Mouse (Mus musculus) CH12.LX (cell line): Measurements from ENCODE around the gene Mxd4. TPM values are rescaled to one million over a fixed set of nuclear protein-coding genes. Genes with fewer than 3 reads are reported as not detected.

Source experiments
- DNase-seq: peaks from one replicate; pipeline ENCODE4 v3.0.0-alpha.2; 2013; ENCODE audit errors: extremely low read depth
- H3K27ac ChIP-seq: 2 replicates; pipeline ENCODE4 v1.5.1; 2012; ENCODE audit warnings: low read depth, mild to moderate bottlenecking, control low read depth, moderate library complexity; ENCODE audit not compliant: insufficient read depth
- H3K27me3 ChIP-seq: replicated peaks from 2 replicates; pipeline ENCODE3; 2012; ENCODE audit warnings: inconsistent platforms
- H3K36me3 ChIP-seq, 2 experiments: replicated peaks in 1 of 2; 2 replicates each; pipeline versions ENCODE3 to v1.6.1; 2012; ENCODE audit warnings: inconsistent platforms in 1 of 2, low read length in 1 of 2, mild to moderate bottlenecking in 1 of 2, mixed read lengths in 1 of 2, moderate library complexity in 1 of 2; ENCODE audit not compliant: control insufficient read depth in 1 of 2, insufficient read depth in 1 of 2
- H3K4me1 ChIP-seq, 2 experiments: 2 replicates each; pipeline ENCODE4 v1.6.1; 2012; ENCODE audit warnings: inconsistent platforms in 1 of 2, moderate library complexity in 1 of 2; ENCODE audit not compliant: insufficient read depth in 2 of 2, control insufficient read depth in 1 of 2
- H3K4me2 ChIP-seq: 2 replicates; pipeline ENCODE4 v1.6.1; 2012; ENCODE audit warnings: low read depth, mild to moderate bottlenecking, control low read depth; ENCODE audit not compliant: poor library complexity, insufficient read depth, severe bottlenecking
- H3K4me3 ChIP-seq, 3 experiments: fragments of 150-350 bp in 1 of 3; sonication (generic) in 1 of 3; replicated peaks in 1 of 3; 2 replicates each; pipeline versions ENCODE3 to v1.5.1; 2011 to 2012; ENCODE audit warnings: low read depth in 2 of 3, low read length in 2 of 3, mild to moderate bottlenecking in 2 of 3, moderate library complexity in 2 of 3, control low read depth in 1 of 3, improper control_type of control experiment in 1 of 3, inconsistent platforms in 1 of 3, mixed read lengths in 1 of 3; ENCODE audit not compliant: poor library complexity in 1 of 3
- H3K79me2 ChIP-seq: replicated peaks from 2 replicates; pipeline ENCODE4 v1.6.1; 2012; ENCODE audit warnings: mild to moderate bottlenecking, moderate library complexity; ENCODE audit not compliant: control insufficient read depth, poor library complexity, insufficient read depth, severe bottlenecking; ENCODE audit errors: extremely low read depth
- H3K9ac ChIP-seq: 2 replicates; pipeline ENCODE4 v1.6.1; 2012; ENCODE audit warnings: low read depth, mild to moderate bottlenecking, control low read depth, moderate library complexity; ENCODE audit not compliant: insufficient read depth
- H3K9me3 ChIP-seq: replicated peaks from 2 replicates; pipeline ENCODE3; 2012; ENCODE audit warnings: low read length, inconsistent platforms, mixed read lengths
- CHD1 ChIP-seq: IDR thresholded peaks from 2 replicates; pipeline ENCODE4 v1.6.1; 2012; ENCODE audit warnings: low read depth, low read length, improper control_type of control experiment, inconsistent platforms
- CTCF ChIP-seq, 2 experiments: IDR thresholded peaks in 1 of 2; conservative IDR thresholded peaks in 1 of 2; 2 replicates each; pipeline ENCODE4 v1.5.1; 2011 to 2012; ENCODE audit warnings: low read depth in 2 of 2, low read length in 2 of 2, improper control_type of control experiment in 1 of 2, inconsistent platforms in 1 of 2, mild to moderate bottlenecking in 1 of 2, moderate library complexity in 1 of 2
- E2F4 ChIP-seq: IDR thresholded peaks from 2 replicates; pipeline ENCODE4 v1.6.1; 2011; ENCODE audit warnings: low read depth, low read length, improper control_type of control experiment; ENCODE audit not compliant: insufficient replicate concordance
- MAFK ChIP-seq: IDR thresholded peaks from 2 replicates; pipeline ENCODE4 v1.6.1; 2011; ENCODE audit warnings: low read length, improper control_type of control experiment; ENCODE audit not compliant: insufficient replicate concordance
- PAX5 ChIP-seq: IDR thresholded peaks from 2 replicates; pipeline ENCODE4 v1.6.1; 2012; ENCODE audit warnings: low read length, inconsistent platforms, mixed read lengths
- POLR2AphosphoS2 ChIP-seq: IDR thresholded peaks from 2 replicates; pipeline ENCODE4 v1.6.1; 2011; ENCODE audit warnings: low read depth, low read length, improper control_type of control experiment
- TBP ChIP-seq: conservative IDR thresholded peaks from 2 replicates; pipeline ENCODE4 v1.6.1; 2011; ENCODE audit warnings: low read depth, low read length, improper control_type of control experiment
- USF1 ChIP-seq: IDR thresholded peaks from 2 replicates; pipeline ENCODE4 v1.6.1; 2014; ENCODE audit warnings: low read depth, mild to moderate bottlenecking, inconsistent platforms, low read length, improper control_type of control experiment
- ZMIZ1 ChIP-seq: IDR thresholded peaks from 2 replicates; pipeline ENCODE4 v1.6.1; 2012; ENCODE audit warnings: low read depth, mild to moderate bottlenecking, inconsistent platforms, low read length, improper control_type of control experiment
- dilution Hi-C: fragments of 300-500 bp; cut with MboI; formaldehyde crosslinking; loops from 2 replicates; pipeline ENCODE4 v1.14.3; 2020; ENCODE audit warnings: low sequenced_read_pairs; ENCODE audit not compliant: extremely low pct_unique_long_range_greater_than_20kb, extremely low pct_ligation_motif_present
- in situ Hi-C: fragments of 300-500 bp; cut with MboI; formaldehyde crosslinking; loops from 3 replicates; pipeline ENCODE4 v1.14.3; 2019; ENCODE audit warnings: low sequenced_read_pairs, low pct_ligation_motif_present, low pct_unique_long_range_greater_than_20kb, mixed read lengths
- polyA plus RNA-seq: library from polyadenylated mRNA; unstranded; fragments of >175 nt; gene quantifications from 2 replicates; pipeline ENCODE4 v1.2.1, GENCODE M21; 2012; ENCODE audit warnings: low read depth; ENCODE audit not compliant: insufficient read length
- total RNA-seq, 2 experiments: library from RNA; depleted of rRNA; stranded (reverse); fragments of 300-350 nt in 1 of 2; fragments of >200 nt in 1 of 2; gene quantifications; 2 replicates each; pipeline ENCODE4 v1.2.3; 2012 to 2014

Gene Mxd4
- total and polyA plus RNA-seq, 3 experiments: 4.8 to 6.2 (median 6.0) TPM

GRCm38 (mm10) chr5:34174550-34175402 lies 12.7 kb downstream of the Mxd4 start:
- peaks cover 6 to 26% of the 10 kb centered on the region in 2 experiments for H3K36me3 ChIP-seq
- no peak overlapping the region for H3K9ac ChIP-seq
- DNase-seq: no peak
- H3K9me3 ChIP-seq: no peaks in the 10 kb centered on the region
- peaks cover 0 to 17% of the 10 kb centered on the region in 2 experiments; a peak in 3 of 4 replicates for H3K4me1 ChIP-seq
- H3K4me2 ChIP-seq: no peak overlapping the region
- no peak overlapping the region for H3K4me3 ChIP-seq
- no peaks in the 10 kb centered on the region for H3K79me2 ChIP-seq
- TF ChIP-seq E2F4 (no peak), CHD1 (no peak)
- in situ Hi-C loops: no loop called here
- dilution Hi-C loops: no loop called here
- H3K27ac ChIP-seq: no peak overlapping the region
- no peaks in the 10 kb centered on the region for H3K27me3 ChIP-seq

GRCm38 (mm10) chr5:34174021-34174420 lies 13.5 kb downstream of the Mxd4 start:
- in situ Hi-C loops (no loop called here), dilution Hi-C loops (no loop called here)
- Histone ChIP-seq H3K79me2 (peaks cover 1% of the 10 kb centered on the region; the same call in 1 of the 2 replicates), H3K36me3 (peaks cover 6 to 26% of the 10 kb centered on the region in 2 experiments), H3K9ac (no peak overlapping the region), H3K9me3 (no peaks in the 10 kb centered on the region), H3K4me2 (no peak overlapping the region), H3K27ac (no peak overlapping the region), H3K4me1 (peaks cover 0 to 17% of the 10 kb centered on the region in 2 experiments; a peak in 3 of 4 replicates), H3K4me3 (no peak overlapping the region), H3K27me3 (no peaks in the 10 kb centered on the region)
- TF ChIP-seq POLR2AphosphoS2 (no peak), TBP (no peak), USF1 (no peak)
- DNase-seq: no peak

GRCm38 (mm10) chr5:34170726-34171125 lies 16.8 kb downstream of the Mxd4 start:
- H3K4me1 ChIP-seq: peaks cover 0 to 13% of the 10 kb centered on the region in 2 experiments; a peak in 2 of 4 replicates
- H3K9me3 ChIP-seq: no peaks in the 10 kb centered on the region
- peaks cover 16% of the 10 kb centered on the region for H3K79me2 ChIP-seq
- H3K9ac ChIP-seq: no peak overlapping the region
- H3K4me2 ChIP-seq: no peak overlapping the region
- peaks cover 0 to 6% of the 10 kb centered on the region in 2 experiments for H3K36me3 ChIP-seq
- in situ Hi-C loops: no loop called here
- H3K27me3 ChIP-seq: no peaks in the 10 kb centered on the region
- TF ChIP-seq MAFK: peak; percentile 83
- TF ChIP-seq ZMIZ1: no peak
- no peak for TF ChIP-seq PAX5
- no peak for TF ChIP-seq CTCF (conservative IDR thresholded peaks at IDR 0.05 in 1 of 2, IDR thresholded peaks at IDR 0.05 in 1 of 2; ENCODE audit: low read depth in 2 of 2, low read length in 2 of 2)
- TF ChIP-seq, all 38 proteins: peak for 1
- Histone ChIP-seq H3K4me3 (no peak overlapping the region), H3K27ac (no peak overlapping the region)
- dilution Hi-C loops: no loop called here
- no peak for DNase-seq
